Mouse (Mus musculus) heart, adult 2 months (tissue): ENCODE results near the gene Plekhd1.

ENCODE experiments used
- CTCF ChIP-seq: fragments of 200-600 bp; IDR thresholded peaks from 2 replicates; pipeline ENCODE4 v1.8.1; 2022; ENCODE audit warnings: antibody characterized with exemption, mild to moderate bottlenecking, moderate library complexity
- POLR2A ChIP-seq: fragments of 200-500 bp; IDR thresholded peaks from 2 replicates; pipeline ENCODE4 v1.6.1; 2011; ENCODE audit warnings: mild to moderate bottlenecking, low read depth, low read length, control low read depth; ENCODE audit not compliant: insufficient read depth

DNA sequence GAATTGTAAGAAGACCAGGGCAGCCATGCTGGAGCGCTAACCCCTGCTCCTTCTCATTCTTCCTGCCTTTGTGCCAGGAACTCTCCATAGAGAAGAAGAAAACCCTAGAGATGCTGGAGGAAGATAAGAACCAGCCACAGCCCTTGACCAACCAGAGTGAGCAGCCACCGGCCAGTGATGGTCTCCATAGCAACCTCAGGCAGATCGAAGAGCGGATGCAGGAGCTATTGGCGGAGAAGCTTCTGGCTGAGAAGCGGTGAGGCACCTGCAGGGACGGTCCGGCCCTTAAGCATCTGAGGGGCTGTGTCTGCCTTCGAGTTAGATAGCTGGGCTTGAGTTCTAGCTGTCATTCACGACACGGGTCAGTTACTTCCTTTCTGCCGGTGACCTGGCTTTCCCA, 28.1 kb downstream of the Plekhd1 start:
- TF ChIP-seq POLR2A (no peak), CTCF (no peak)
